Mouse (Mus musculus) kidney, postnatal 36 days (tissue): Measurements from ENCODE around the gene Tceal9.

Source experiments
- DNase-seq, 2 experiments: peaks; one replicate each; pipeline ENCODE4 v3.0.0; 2021 to 2022; ENCODE audit warnings: mixed read lengths in 2 of 2

Gene Tceal9

GRCm38 (mm10) chrX:136270393-136271111 is 25.7 kb downstream of the Tceal9 start:
- DNase-seq, result peak in 1 of 2 experiments; percentile 5

GRCm38 (mm10) chrX:136274542-136274941 is 29.7 kb downstream of the Tceal9 start:
- DNase-seq, result no peak

DNA sequence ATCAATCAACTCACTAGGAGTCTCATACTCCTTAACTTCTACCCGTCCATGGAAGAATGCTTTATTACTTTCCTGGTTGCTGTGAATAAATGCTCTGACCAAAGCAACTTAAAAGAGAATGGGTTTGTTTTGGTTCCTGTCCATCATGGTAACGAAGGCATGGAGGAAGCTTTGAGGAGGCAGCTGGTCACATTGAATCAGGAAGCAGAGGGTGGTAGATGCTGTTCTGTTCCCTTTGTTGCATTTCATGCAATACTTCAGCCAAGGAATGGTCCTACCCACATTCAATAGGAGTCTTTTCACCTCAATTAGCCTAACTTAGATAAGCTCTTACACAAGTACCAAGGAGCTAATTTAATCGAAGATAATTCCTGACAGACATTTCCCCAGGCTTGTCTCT is 30.5 kb downstream of the Tceal9 start:
- no peak for DNase-seq

DNA sequence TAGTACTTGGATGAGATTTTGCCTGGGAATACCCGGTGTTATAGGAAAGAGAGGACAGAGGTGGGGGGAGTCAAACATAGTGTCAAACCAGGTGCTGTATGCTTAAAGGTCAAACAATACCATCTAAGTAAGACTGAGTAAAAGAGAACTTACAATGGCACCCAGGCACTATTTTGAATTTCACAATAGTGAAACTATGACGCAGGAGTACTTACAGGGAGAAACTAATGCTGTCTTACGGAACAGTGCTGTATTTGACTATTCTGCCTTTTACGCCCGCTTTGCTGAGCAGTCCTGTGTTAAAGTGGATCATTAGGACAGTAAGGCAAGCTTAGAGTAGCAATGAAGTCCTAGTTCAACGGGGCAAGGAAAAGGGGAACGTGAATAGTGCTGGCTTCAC is 32.7 kb downstream of the Tceal9 start:
- DNase-seq, result no peak

GRCm38 (mm10) chrX:136278401-136278800 is 33.5 kb downstream of the Tceal9 start:
- no peak for DNase-seq

DNA sequence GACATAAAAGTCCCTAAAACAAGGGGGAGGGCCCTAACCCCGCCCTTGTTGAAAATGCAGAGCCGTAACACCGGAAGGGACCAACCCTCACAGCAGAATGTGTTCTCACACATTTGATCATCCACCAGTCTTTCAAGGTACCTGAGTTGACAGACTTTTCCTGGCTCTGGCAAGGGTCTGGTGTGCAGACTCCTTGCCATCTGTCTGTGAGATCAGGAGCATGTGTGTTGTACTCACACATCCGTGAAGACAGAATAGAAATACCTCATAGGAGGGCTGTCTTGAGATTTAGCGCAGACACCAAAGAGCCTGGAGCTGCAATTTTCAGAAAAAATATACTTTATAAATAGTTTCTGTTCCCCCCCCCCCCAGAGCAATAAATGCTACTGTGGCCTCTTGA is 34.5 kb downstream of the Tceal9 start:
- DNase-seq, result no peak

- DNase-seq, result no peak
Observed at GRCm38 (mm10) chrX:136290817-136291281, 46.0 kb downstream of the Tceal9 start.
